Mouse (Mus musculus): ENCODE measurements at regions not wholly inside any gene's neighbourhood (a gene's known extent, or its start where the extent isn't known, plus 50 kb on each side); places are given as distances from the start of the nearest gene placed in this dataset.
"Not testable (repeated sequence)": the region's sequence is repeated elsewhere in the genome, so short reads cannot be mapped to it uniquely, and the experiment has no call there.

GRCm38 (mm10) chr6:140222534-140223324 is 181.5 kb upstream of the Plcz1 start:
- Histone ChIP-seq H3K4me3 (replicated peaks) (no peak overlapping the region), H3K27ac (replicated peaks) (no peak overlapping the region), H3K36me3 (no peaks in the 10 kb centered on the region), H3K4me2 (replicated peaks) (no peak overlapping the region), H3K4me1 (no peaks in the 10 kb centered on the region), H3K9ac (no peak overlapping the region), H3K9me3 (replicated peaks) (no peaks in the 10 kb centered on the region), H3K27me3 (no peaks in the 10 kb centered on the region)
- 59% methylated on average over 1 of the region's 1 CpGs for WGBS
- ATAC-seq (ENCODE audit: insufficient number of reproducible peaks, low FRiP score, low TSS enrichment, low read depth), result no peak

GRCm38 (mm10) chr6:140221653-140222272 is 180.5 kb upstream of the Plcz1 start:
- no peak for ATAC-seq (ENCODE audit: insufficient number of reproducible peaks, low FRiP score, low TSS enrichment, low read depth)
- WGBS, result 62% methylated on average over 5 of the region's 5 CpGs

GRCm38 (mm10) chr6:140218789-140219188 is 177.5 kb upstream of the Plcz1 start:
- Histone ChIP-seq H3K9me3 (replicated peaks) (no peaks in the 10 kb centered on the region), H3K9ac (no peak overlapping the region), H3K4me3 (replicated peaks) (no peak overlapping the region), H3K4me2 (replicated peaks) (no peak overlapping the region), H3K27ac (replicated peaks) (no peak overlapping the region), H3K36me3 (no peaks in the 10 kb centered on the region), H3K4me1 (no peaks in the 10 kb centered on the region), H3K27me3 (no peaks in the 10 kb centered on the region)
- 86% methylated on average over 10 of the region's 10 CpGs for WGBS
- ATAC-seq (ENCODE audit: insufficient number of reproducible peaks, low FRiP score, low TSS enrichment, low read depth), result no peak

More at GRCm38 (mm10) chr6:140221653-140222272, 180.5 kb upstream of the Plcz1 start:
- no peaks in the 10 kb centered on the region for H3K36me3 ChIP-seq
- H3K9me3 ChIP-seq (replicated peaks), result no peaks in the 10 kb centered on the region
- no peaks in the 10 kb centered on the region for H3K4me1 ChIP-seq
- no peak overlapping the region for H3K27ac ChIP-seq (replicated peaks)
- no peak overlapping the region for H3K4me2 ChIP-seq (replicated peaks)
- no peaks in the 10 kb centered on the region for H3K27me3 ChIP-seq
- H3K4me3 ChIP-seq (replicated peaks), result no peak overlapping the region
- H3K9ac ChIP-seq, result no peak overlapping the region

GRCm38 (mm10) chr6:140212403-140212802 is 171.1 kb upstream of the Plcz1 start:
- Histone ChIP-seq H3K4me1 (0 out of 2 replicates have a peak, but pooled peaks cover 8% of the 10 kb centered on the region), H3K4me3 (replicated peaks) (no peak overlapping the region), H3K36me3 (no peaks in the 10 kb centered on the region), H3K9ac (no peak overlapping the region), H3K27me3 (no peaks in the 10 kb centered on the region), H3K27ac (replicated peaks) (no peak overlapping the region), H3K4me2 (replicated peaks) (no peak overlapping the region), H3K9me3 (replicated peaks) (no peaks in the 10 kb centered on the region)
- WGBS, result 62% methylated on average over 2 of the region's 2 CpGs
- ATAC-seq (ENCODE audit: insufficient number of reproducible peaks, low FRiP score, low TSS enrichment, low read depth), result no peak

GRCm38 (mm10) chr6:140210141-140210540 is 168.9 kb upstream of the Plcz1 start:
- Histone ChIP-seq H3K27me3 (no peaks in the 10 kb centered on the region), H3K4me3 (replicated peaks) (no peak overlapping the region), H3K4me2 (replicated peaks) (no peak overlapping the region), H3K4me1 (0 out of 2 replicates have a peak, but pooled peaks cover 8% of the 10 kb centered on the region), H3K9me3 (replicated peaks) (no peaks in the 10 kb centered on the region), H3K36me3 (no peaks in the 10 kb centered on the region), H3K9ac (no peak overlapping the region), H3K27ac (replicated peaks) (no peak overlapping the region)
- 91% methylated on average over 6 of the region's 6 CpGs for WGBS
- ATAC-seq (ENCODE audit: insufficient number of reproducible peaks, low FRiP score, low TSS enrichment, low read depth), result no peak

GRCm38 (mm10) chr6:140209083-140209482 is 167.8 kb upstream of the Plcz1 start:
- Histone ChIP-seq H3K4me1 (0 out of 2 replicates have a peak, but pooled peaks cover 8% of the 10 kb centered on the region), H3K27me3 (no peaks in the 10 kb centered on the region), H3K27ac (replicated peaks) (no peak overlapping the region), H3K36me3 (no peaks in the 10 kb centered on the region), H3K4me2 (replicated peaks) (no peak overlapping the region), H3K9ac (no peak overlapping the region), H3K9me3 (replicated peaks) (no peaks in the 10 kb centered on the region), H3K4me3 (replicated peaks) (no peak overlapping the region)
- 42% methylated on average over 14 of the region's 14 CpGs for WGBS
- ATAC-seq (ENCODE audit: insufficient number of reproducible peaks, low FRiP score, low TSS enrichment, low read depth), result no peak

GRCm38 (mm10) chr6:140208375-140208774 is 167.1 kb upstream of the Plcz1 start:
- H3K27ac ChIP-seq (replicated peaks), result no peak overlapping the region
- H3K36me3 ChIP-seq, result no peaks in the 10 kb centered on the region
- H3K9ac ChIP-seq, result no peak overlapping the region
- no peak overlapping the region for H3K4me2 ChIP-seq (replicated peaks)
- H3K9me3 ChIP-seq (replicated peaks), result no peaks in the 10 kb centered on the region
- 0 out of 2 replicates have a peak, but pooled peaks cover 8% of the 10 kb centered on the region for H3K4me1 ChIP-seq
- no peak overlapping the region for H3K4me3 ChIP-seq (replicated peaks)
- WGBS, result 63% methylated on average over 3 of the region's 3 CpGs
- ATAC-seq (ENCODE audit: insufficient number of reproducible peaks, low FRiP score, low TSS enrichment, low read depth), result no peak
- H3K27me3 ChIP-seq, result no peaks in the 10 kb centered on the region

DNA sequence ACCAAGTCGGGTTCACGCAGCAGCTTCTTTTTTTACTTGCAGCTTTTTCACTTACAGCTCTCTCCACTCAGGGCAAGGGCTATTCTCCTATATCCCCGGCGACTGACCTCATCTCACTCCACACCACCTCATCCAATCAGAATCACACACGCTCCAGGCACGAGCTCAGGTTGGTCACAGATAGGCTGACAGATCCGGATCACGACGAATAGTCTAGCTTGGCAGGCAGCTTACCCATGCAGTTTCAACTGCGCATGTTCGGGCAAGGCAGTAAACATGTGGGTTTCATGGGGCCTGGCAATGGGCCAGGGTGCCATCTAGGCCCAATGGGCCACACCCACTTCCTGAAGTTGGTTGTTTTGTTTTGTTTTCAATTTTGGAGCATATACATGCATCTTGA is 165.4 kb upstream of the Plcz1 start:
- not testable (repeated sequence) for ATAC-seq (ENCODE audit: insufficient number of reproducible peaks, low FRiP score, low TSS enrichment, low read depth); H3K9me3 ChIP-seq (replicated peaks); H3K4me2 ChIP-seq (replicated peaks); H3K27me3 ChIP-seq; H3K4me1 ChIP-seq; H3K27ac ChIP-seq (replicated peaks); H3K4me3 ChIP-seq (replicated peaks); H3K36me3 ChIP-seq; H3K9ac ChIP-seq
- 81% methylated on average over 11 of the region's 11 CpGs for WGBS

- no peaks in the 10 kb centered on the region for H3K4me1 ChIP-seq
- H3K27ac ChIP-seq (replicated peaks), result no peak overlapping the region
- no peak overlapping the region for H3K9ac ChIP-seq
- H3K27me3 ChIP-seq, result no peaks in the 10 kb centered on the region
- no peak overlapping the region for H3K4me3 ChIP-seq (replicated peaks)
- H3K9me3 ChIP-seq (replicated peaks), result no peaks in the 10 kb centered on the region
- no peak for ATAC-seq (ENCODE audit: insufficient number of reproducible peaks, low FRiP score, low TSS enrichment, low read depth)
- H3K4me2 ChIP-seq (replicated peaks), result no peak overlapping the region
- 83% methylated on average over 1 of the region's 1 CpGs for WGBS
- no peaks in the 10 kb centered on the region for H3K36me3 ChIP-seq
These were observed 160.1 kb upstream of the Plcz1 start for GRCm38 (mm10) chr6:140201356-140201755.

DNA sequence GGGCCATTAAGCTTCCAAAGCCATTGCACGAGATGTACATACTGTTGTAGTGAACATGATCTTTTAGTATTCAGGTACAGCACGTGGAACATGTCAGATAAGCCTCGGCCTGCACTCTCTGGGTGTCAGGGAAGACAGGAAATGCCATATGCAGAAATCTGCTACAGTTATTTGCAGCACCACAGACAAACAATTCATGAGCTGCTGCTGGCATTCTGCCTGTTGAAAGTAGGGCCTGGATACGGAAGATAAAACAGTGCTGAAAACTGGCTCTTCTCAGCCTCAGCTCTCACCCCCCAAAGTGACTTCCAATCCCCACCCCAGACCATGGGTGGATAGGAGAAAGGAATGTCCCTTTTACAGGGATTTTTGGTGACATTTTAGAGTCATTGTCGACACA is 159.1 kb upstream of the Plcz1 start:
- no peak for ATAC-seq (ENCODE audit: insufficient number of reproducible peaks, low FRiP score, low TSS enrichment, low read depth)
- 59% methylated on average over 5 of the region's 5 CpGs for WGBS
- Histone ChIP-seq H3K4me3 (replicated peaks) (no peak overlapping the region), H3K27me3 (no peaks in the 10 kb centered on the region), H3K9me3 (replicated peaks) (no peaks in the 10 kb centered on the region), H3K36me3 (no peaks in the 10 kb centered on the region), H3K27ac (replicated peaks) (no peak overlapping the region), H3K4me1 (no peaks in the 10 kb centered on the region), H3K4me2 (replicated peaks) (no peak overlapping the region), H3K9ac (no peak overlapping the region)

- Histone ChIP-seq H3K27me3 (no peaks in the 10 kb centered on the region), H3K27ac (replicated peaks) (no peak overlapping the region), H3K4me1 (peaks cover 16% of the 10 kb centered on the region; the same call in 1 of the 2 replicates), H3K9me3 (replicated peaks) (no peaks in the 10 kb centered on the region), H3K4me3 (replicated peaks) (no peak overlapping the region), H3K4me2 (replicated peaks) (no peak overlapping the region), H3K36me3 (no peaks in the 10 kb centered on the region), H3K9ac (no peak overlapping the region)
- no peak for ATAC-seq (ENCODE audit: insufficient number of reproducible peaks, low FRiP score, low TSS enrichment, low read depth)
- WGBS, result 82% methylated on average over 6 of the region's 6 CpGs
These were observed 156.8 kb upstream of the Plcz1 start for GRCm38 (mm10) chr6:140198036-140198435.
